Mouse (Mus musculus): ENCODE measurements around the gene Asb6. TPM values are rescaled to one million over a fixed set of nuclear protein-coding genes. Genes with fewer than 3 reads are reported as not detected.
A peak's percentile ranks its signal among the peaks of the same experiment; 100 is the strongest.

The Asb6 gene
- 1 to 10 TPM; 7.9 to 9.0 TPM for total RNA-seq (2021)
- long read RNA-seq, experiment 1, full-length matches to known transcripts: 23 of 26 reads
- long read RNA-seq, experiment 1, partial matches to known transcripts: 1 of 26 reads
- long read RNA-seq, experiment 1, other reads (novel, unspliced or antisense): 2 of 26 reads
- long read RNA-seq, experiment 2, full-length matches to known transcripts: 16 of 19 reads
- long read RNA-seq, experiment 2, partial matches to known transcripts: 3 of 19 reads
- long read RNA-seq, experiment 2, other reads (novel, unspliced or antisense): 0 of 19 reads

DNA sequence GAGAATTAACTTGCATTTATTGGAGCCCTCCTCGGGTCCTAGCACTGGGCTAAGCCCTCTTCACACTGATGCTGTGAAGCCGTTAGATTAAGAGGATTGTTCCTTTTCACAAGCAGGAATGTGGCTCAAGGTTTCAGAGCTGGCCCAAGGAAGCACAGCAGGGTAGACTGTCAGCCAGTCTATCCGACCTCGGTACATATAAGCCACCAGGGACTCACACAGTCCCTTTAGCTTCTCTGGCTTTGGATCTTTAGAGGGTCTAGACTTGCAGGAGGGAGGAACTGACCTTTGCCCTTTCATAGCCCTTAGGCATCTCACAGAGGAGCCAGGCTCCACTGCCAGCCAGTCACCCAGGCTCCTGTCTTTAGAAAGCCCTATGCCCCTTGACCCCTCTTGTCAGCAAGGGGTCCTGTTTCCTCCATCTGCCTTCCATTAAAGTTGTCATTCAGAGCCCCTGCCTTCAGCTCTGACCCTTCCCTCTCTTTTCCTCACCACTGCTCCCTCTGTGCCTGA lies at the start of gene Asb6:
Gene Asb6, minus strand, starts transcription at position 51 of the 513 bp plus-strand sequence.
- intact Hi-C loops (cut with DNase I): loop anchor here (5.0 kb wide), 1 partner anchor 102 kb away; no protein-coding TSS in a partner anchor
- DNase-seq: no peak

DNA sequence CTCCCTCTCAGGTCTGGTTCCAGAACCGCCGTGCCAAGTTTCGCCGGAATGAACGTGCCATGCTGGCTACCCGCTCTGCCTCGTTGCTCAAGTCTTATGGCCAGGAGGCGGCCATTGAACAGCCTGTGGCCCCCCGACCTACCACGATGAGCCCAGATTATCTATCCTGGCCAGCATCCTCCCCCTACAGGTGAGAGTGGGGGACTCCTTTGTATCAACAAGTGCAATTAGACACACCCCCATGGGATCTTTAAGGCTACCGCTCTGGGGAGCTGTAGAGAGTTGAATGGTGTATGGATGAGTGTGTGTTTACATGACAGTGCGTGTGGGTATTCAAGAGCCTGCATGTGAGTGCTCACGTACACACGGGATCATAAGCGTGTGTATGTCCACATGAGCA lies 49.3 kb upstream of the Asb6 start:
- intact Hi-C loops (cut with DNase I): no loop called here
- DNase-seq: no peak

DNA sequence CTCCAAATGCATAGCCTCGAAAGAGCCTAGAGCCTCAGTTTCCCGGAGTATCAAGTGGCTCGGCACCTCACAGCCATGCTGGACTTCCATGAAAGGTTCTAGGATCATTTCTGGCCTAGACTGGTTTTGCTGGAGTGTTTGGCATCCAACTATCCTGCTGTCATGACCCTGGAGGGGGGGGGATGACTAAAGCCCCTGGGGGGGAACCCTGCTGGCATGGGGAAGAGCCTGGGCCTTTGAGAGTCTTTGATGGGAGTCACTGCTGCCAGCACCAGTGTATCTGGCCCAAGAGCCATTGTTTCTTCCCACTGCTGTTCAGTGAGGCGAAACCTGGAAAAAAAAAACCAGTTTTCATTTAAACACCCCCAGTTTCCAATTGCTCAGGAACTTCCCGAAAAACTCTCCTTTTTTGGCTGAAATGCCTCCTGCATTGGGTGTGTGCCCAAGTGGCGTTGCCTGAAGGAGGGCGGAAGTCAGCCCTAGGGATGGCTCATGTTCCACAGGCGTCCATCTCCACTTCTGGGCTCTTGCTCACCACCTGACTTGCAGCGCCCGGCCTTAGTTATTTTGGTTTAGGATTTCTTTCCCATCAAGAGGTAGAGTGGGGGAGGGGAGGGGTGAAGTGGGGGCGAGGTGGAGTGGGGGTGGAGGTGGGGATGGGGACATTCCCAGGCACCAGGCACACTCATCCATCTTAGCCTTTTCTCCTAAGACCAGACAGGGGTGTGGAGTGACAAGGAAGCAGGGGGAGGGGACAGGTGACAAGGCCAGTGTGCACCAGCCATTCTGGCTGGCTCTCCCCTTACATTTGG lies 45.7 kb upstream of the Asb6 start:
- peak in 1 of 2 experiments; percentile 21 for DNase-seq
- intact Hi-C loops (cut with DNase I): no loop called here

DNA sequence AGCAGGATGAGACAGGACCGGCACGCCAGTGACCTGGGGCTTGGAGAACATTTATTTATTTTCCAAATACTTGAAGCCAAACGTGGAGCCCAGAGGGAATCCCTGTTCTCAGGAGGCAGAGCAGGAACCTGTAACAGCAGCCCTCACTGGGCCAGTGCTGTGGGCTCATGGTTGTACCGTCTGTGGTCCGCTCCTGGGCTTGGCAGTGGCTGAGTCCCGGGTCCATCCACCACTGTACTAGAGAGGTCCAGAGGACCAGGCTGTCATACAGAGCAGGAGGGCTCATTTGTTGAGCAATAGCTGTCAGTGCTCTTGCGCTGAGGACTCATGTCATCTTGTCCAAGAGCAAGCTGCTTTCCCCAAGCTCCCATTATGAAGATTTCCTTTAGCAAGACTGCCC lies 45.0 kb upstream of the Asb6 start:
- no peak for DNase-seq
- intact Hi-C loops (cut with DNase I): no loop called here

DNA sequence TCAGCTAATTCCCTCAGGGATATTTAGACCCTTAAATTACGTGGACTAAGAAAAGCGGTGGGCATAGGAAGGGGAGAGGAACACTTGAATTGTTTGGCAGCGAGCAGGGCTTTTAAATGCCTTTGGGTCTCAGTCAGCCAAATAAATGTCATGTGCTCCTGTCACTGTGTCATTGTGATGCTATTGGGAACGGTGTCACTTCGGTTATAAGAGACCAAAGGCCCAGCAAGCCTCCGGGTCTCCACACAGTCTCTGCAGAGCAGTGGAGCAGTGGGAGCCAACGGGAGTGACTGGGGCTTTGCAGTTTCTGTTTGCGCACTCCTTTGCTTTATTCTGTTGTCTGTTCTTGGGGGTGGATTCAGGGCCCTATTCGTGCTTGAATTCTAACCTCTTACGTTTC lies 44.3 kb upstream of the Asb6 start:
- DNase-seq: no peak
- intact Hi-C loops (cut with DNase I): no loop called here

DNA sequence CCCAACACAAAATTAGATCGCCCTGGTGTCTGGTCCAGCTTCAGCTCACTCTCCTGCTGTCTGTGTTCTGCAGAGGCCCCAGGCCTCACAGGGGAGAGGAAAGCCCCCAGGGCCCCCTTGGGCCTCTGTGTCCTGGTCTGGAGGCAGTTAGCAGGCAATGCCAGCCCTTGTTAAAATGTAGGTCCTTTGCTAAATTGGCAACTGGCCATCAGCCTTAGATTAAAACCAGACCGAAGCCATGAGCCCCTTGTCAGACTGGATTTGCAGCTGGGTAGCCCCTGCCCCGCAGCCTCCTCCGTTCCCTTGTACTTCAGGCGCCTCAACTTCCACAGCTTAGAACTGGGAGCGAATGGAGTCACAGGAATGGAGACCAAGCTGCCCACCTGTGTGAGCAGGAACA lies 42.5 kb upstream of the Asb6 start:
- no peak for DNase-seq
- intact Hi-C loops (cut with DNase I): no loop called here

DNA sequence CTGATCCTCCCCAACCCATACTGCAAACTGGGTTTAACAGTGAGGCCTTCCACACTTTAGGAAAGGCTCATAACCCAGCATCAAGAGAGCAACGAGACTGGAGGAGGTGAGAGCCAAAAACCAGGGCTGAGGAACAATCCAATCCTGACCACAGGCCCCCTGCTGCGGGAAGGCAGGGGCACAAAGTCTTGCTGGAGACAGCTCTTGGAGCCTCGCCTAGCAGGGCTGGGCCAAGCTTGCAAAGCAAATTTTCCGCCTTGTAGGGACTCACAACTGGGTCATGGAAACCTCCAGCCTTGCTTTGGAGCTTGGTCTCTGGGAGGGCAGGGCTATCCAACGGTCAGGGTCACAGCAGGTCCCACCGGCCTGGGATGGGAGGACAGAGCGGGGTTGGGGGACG lies 40.7 kb upstream of the Asb6 start:
- intact Hi-C loops (cut with DNase I): no loop called here
- no peak for DNase-seq

DNA sequence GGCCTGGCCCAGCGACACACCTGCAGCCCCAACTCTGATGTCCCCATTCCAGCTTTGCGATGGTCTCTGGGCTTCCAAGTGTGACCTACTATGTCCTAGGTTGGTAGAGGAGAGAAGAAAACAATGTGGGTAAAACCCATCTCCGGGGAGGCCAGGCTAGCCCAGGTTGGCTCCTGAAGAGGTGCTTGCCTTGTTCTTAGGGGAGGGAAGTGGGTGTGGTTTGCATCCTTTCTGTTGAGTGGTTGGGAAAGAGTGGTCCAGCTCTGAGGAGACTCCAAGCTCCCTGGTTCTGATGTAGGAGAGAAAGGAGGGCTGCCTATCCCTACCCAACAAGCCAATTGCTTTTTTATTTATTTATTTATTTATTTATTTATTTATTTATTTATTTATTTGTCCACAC lies 35.3 kb upstream of the Asb6 start:
- intact Hi-C loops (cut with DNase I): no loop called here

DNA sequence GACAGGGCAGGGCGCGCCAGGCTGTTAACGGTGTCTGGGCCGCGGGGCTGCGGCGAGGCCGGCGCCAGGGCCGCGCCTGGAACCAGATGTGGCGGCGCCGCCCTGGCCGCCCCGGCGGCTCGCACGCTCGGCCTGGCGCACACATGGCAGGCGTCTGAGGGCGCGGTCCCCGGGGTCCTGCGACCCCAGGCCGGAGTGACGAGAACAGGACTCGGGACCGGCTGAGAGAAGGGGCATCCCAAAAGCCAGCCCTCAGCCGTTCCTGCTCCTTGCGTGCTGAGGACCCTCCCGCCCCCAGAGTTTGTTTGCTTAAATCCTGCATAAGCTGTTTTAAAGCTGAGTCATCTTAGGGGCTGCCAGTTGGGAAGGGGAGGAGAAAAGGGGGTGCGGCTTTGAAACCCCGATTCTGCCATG lies 34.8 kb upstream of the Asb6 start:
- DNase-seq: peak; percentile 36 to 48
- intact Hi-C loops (cut with DNase I): no loop called here

More for the DNA sequence above, 35.3 kb upstream of the Asb6 start:
- DNase-seq: no peak

DNA sequence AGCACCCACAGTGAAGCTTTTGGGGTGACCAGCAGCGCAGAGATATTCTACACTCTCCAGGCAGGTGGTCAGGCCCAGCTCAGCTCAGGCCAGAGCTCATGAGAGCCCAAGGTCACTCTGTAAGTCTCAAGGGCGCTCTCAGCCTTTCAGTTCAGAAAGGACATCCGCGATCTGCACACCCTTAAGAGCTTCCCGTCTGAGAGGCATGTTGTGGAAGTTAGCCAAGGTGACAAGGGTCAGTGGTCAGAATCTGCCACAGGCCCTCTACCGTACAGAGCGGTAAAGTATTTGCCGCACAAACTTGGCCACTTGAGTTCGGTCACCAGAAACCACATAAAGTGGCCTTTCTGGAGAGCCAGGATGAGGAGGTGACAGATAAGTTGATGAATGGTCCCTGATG lies 33.4 kb upstream of the Asb6 start:
- intact Hi-C loops (cut with DNase I): no loop called here
- DNase-seq: peak in 1 of 2 experiments; percentile 10

DNA sequence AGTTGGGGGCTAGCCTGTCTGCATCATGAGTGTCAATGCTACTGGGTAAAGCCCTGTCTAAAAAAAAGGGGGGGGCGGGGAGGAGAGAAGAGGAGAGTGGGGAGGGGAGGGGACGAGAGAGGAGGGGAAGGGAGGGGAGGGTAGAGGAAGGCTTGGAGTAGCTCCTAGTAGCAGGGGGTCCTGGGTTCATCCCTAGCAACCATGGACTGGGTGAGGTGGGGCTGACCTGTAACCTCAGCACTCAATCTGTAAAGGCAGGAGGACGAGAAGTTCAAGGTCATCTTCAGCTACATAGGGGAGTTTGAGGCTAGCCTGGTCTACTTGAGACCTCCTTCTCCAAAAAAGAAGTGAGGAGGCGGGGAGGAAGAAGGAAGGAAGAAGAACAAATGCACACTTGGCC lies 31.9 kb upstream of the Asb6 start:
- intact Hi-C loops (cut with DNase I): no loop called here
- DNase-seq: no peak

DNA sequence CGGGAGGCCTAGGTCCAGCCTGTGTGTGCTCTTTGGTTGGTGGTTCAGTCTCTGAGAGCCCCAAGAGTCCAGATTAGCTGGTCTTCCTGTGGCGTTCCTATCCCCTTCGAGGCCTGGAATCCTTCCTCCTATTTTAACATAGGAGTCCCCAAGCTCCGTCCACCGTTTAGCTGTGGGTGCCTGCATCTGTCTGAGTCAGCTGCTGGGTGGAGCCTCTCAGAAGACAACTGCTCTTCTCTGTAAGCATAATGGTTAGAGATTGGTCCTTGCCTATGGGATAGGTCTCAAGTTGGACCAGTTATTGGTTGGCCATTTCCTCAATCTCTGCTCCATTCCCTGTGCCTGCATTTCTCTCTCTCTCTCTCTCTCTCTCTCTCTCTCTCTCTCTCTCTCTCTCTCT lies 29.6 kb upstream of the Asb6 start:
- no peak for DNase-seq
- intact Hi-C loops (cut with DNase I): no loop called here

DNA sequence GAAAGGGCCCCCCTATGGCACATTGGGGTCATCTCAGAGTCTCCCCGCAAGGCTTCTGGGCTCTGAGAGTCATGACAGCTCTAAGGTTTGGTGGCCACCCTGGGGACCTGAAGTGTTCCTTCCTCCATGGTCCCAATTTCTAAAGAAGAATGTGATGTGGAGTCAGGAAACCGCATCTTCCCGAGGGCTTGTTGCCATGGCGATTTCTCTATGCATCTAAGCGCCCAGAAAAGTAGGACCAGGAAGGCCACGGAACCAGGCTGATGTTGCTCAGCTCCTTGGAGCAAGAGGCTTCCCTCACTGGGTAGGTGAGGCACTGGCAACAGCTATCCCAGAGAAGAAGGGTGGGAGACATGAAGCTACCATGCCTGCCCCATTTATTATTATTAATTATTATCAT lies 26.9 kb upstream of the Asb6 start:
- no peak for DNase-seq
- intact Hi-C loops (cut with DNase I): no loop called here

DNA sequence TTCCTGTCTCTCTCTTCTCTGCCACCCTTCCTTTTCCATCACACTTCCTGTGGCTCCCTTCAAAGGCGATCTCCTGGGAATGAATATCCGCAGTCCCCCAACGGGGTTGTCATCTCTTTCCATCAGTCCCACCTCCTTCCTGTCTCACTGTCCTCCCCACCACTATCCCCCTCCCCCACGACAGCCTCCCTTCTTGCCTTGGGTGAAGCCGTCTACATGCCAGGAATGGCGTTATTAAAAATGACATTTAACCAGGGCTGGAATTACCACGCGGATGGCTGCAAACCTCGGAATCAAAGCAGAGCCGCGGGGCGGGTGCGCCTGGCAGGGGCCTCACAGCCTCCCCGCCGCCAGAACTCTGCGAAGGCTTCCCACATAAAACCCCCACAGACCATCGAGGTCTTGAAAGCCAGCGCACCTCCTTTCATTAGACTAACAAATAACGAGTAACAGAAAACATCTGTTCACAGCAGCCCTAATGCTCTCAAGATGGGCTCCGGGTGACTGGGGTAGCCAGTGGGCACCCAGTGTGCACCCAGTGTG lies 22.7 kb upstream of the Asb6 start:
- intact Hi-C loops (cut with DNase I): no loop called here

DNA sequence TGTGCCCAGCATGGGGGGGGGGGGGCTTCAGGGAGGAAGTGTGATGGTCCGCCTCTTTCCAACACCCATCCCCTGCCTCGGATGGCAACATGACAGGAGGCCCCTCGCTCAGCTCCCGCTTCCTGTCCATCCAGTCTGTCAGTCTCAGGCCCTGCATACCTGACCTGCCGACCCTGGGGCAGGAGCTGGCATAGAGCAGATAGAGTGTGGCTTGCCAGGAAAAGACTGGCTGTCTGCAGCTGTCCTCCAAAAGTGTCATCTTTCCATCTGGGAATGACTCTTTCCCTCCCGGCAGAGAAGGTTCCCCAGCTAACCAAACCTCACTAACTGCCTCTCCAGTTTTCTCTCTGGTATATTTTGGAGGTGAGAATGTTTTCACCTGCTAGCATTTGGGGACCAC lies 20.4 kb upstream of the Asb6 start:
- intact Hi-C loops (cut with DNase I): no loop called here
- DNase-seq: no peak

More for the DNA sequence above, 22.7 kb upstream of the Asb6 start:
- DNase-seq: peak in 1 of 2 experiments; percentile 13

DNA sequence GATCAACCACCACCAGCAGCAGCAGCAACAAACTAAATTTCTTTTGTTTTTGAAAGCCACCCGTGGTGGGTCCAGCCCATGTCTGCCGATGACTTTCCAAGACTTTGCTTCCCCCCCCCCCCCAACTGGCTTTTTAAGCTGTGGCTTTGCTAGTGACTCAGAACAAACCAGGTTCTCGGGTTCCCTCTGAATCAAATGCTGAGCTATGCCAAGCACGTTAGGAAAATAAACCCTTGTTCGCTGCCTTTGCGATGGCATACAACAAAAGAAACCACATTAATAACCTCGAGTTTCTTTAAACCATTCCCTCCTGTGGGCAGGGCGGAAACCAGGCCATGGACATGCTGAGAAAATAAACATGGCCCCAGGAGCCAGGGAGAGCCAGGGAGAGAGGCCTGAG lies 18.1 kb upstream of the Asb6 start:
- DNase-seq: no peak

DNA sequence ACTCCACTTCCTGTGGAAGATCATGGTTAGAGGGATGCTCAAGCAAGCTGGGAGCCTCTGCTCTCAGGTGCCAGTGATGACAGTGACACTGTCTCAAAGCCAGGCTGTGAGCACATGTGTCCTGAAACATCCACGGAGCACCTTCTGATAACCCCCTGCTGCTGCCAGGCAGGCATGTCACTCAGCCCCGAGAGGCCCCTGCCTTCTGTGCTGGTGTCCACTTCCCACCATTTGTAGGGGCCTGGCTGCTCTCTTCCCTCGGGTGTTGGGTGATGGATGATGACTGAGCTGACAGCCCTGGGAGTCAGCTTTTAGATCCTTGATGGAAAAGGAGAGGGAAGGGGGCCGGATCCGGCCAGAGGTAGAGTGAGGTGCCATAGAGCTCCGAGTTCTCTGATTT lies 16.6 kb upstream of the Asb6 start:
- intact Hi-C loops (cut with DNase I): no loop called here
- no peak for DNase-seq

More for the DNA sequence above, 18.1 kb upstream of the Asb6 start:
- intact Hi-C loops (cut with DNase I): no loop called here

DNA sequence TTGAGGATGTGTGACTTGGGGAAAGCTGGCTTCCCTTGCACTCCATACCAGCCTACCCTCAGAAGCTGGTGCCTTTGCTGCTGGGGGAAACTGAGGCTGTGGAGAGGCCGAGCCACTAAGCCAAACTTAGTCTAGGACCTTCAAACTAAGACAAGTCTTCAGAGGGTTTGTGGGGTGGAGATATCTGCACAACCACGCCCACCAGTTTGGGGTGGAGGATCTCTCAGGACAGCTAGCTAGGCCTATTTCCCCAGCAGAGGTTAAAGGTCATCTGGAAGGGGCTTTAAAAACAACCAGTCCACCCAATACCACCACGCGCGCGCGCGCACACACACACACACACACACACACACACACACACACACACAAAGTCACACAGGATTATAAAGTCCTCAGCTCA lies 16.1 kb upstream of the Asb6 start:
- intact Hi-C loops (cut with DNase I): no loop called here

DNA sequence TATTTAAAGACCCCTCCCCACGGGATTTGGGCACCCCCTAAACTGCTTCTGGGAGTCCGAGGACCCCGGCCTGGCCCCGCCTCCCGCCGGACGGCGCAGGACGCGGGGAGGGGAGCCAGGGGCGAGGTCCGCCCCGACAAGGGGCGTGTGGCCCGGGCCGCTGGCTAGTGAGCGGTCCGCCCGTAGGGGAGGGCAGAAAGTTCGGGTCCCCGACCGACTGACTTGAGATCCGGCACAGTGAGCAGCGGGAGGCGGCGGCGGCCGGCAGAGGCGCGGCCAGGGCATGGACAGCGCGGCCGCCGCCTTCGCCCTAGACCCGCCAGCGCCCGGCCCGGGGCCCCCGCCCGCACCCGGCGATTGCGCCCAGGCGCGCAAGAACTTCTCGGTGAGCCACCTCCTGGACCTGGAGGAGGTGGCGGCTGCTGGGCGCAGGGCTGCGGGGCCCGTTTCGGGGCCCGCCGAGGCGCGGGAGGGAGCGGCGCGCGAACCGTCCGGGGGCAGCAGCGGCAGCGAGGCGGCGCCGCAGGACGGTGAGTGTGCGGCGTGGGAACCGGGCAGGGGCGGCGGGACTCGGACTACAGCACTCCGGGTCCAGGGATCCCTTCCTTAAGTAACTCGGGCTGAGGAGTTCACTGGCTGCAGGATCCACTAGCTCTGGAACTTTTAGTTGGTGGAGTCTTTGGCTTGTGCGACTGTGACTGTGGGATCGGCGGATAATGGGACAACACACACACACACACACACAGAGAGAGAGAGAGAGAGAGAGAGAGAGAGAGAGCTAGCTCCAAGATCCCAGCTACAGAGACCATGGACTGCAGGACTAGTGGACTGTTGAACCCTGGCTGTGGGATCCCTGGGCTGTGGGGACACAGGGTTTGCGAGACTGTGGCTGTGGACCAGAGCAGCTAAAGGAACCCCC lies 15.3 kb upstream of the Asb6 start:
- peak; percentile 47 to 52 for DNase-seq
- intact Hi-C loops (cut with DNase I): no loop called here

More for the DNA sequence above, 16.1 kb upstream of the Asb6 start:
- DNase-seq: no peak

DNA sequence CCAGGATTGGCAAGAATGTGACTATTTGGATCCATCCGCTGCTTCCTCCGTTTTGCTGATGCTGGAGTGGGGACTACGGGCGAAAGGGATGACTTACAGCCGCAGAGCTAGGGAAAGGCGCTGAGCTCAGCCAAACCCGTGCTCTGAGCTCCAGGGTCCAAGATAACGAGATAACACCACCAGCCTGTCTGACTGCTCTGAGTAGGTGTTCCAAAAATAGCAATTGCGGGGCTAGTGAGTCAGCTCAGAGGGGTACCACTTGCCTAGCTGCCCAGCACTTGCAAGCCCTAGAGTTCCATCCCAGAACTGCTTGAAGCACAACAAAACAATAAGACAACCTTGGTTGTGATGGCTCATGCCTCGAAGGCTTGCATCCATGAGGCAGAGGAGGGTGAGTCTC lies 12.5 kb upstream of the Asb6 start:
- intact Hi-C loops (cut with DNase I): no loop called here
- DNase-seq: no peak
